Mouse (Mus musculus) forebrain, embryonic 14.5 days (tissue): ENCODE measurements around the gene C2cd4a. TPM values are rescaled to one million over a fixed set of nuclear protein-coding genes. Genes with fewer than 3 reads are reported as not detected.

ENCODE experiments used
- ATAC-seq: fragments of 200-750 bp; cut with Nextera tagmentation; 2 replicates; pipeline ENCODE4 v1.8.0; 2017; ENCODE audit warnings: mild to moderate bottlenecking, moderate library complexity
- DNase-seq: peaks from one replicate; pipeline ENCODE4 v3.0.0-alpha.2; 2015; ENCODE audit warnings: low spot score
- H3K27ac ChIP-seq: fragments of 300-500 bp; sonication (generic); 2 replicates; pipeline ENCODE4 v1.5.1; 2014; ENCODE audit warnings: low read depth, mild to moderate bottlenecking, control low read depth, low read length, moderate library complexity
- H3K27me3 ChIP-seq: fragments of 300-500 bp; sonication (generic); replicated peaks from 2 replicates; pipeline ENCODE4 v1.6.1; 2014; ENCODE audit warnings: low read length, control low read depth, mixed read lengths; ENCODE audit not compliant: control insufficient read depth, insufficient read depth
- H3K36me3 ChIP-seq: fragments of 300-500 bp; sonication (generic); 2 replicates; pipeline ENCODE4 v1.6.1; 2014; ENCODE audit warnings: low read length, control low read depth; ENCODE audit not compliant: control insufficient read depth, insufficient read depth
- H3K4me1 ChIP-seq: fragments of 300-500 bp; sonication (generic); 2 replicates; pipeline ENCODE4 v1.6.1; 2014; ENCODE audit warnings: antibody characterized with exemption, low read length, control low read depth; ENCODE audit not compliant: control insufficient read depth, insufficient read depth
- H3K4me2 ChIP-seq: fragments of 300-500 bp; sonication (generic); 2 replicates; pipeline ENCODE4 v1.6.1; 2014; ENCODE audit warnings: mild to moderate bottlenecking, control low read depth, low read length
- H3K4me3 ChIP-seq: fragments of 300-500 bp; sonication (generic); 2 replicates; pipeline ENCODE4 v1.5.1; 2014; ENCODE audit warnings: low read depth, low read length, control low read depth
- H3K9ac ChIP-seq: fragments of 300-500 bp; sonication (generic); 2 replicates; pipeline ENCODE4 v1.6.1; 2014; ENCODE audit warnings: mild to moderate bottlenecking, low read length, control low read depth, moderate library complexity
- H3K9me3 ChIP-seq: fragments of 300-500 bp; sonication (generic); replicated peaks from 2 replicates; pipeline ENCODE4 v1.6.1; 2016; ENCODE audit warnings: low read length, control low read depth, mixed read lengths; ENCODE audit not compliant: control insufficient read depth
- WGBS: fragments of 180-500 bp; shearing (Covaris S2); extraction: QIAGEN DNeasy Blood & Tissue Kit; methylation state at CpG from one replicate; pipeline ENCODE4 v1.1.7; 2014; 5-methylcytosine and 5-hydroxymethylcytosine counted together
- polyA plus RNA-seq: library from polyadenylated mRNA; unstranded; fragments of >200 nt; fragmentation: Nextera tagmentation; extraction: Ambion mirVana; gene quantifications from 2 replicates; pipeline ENCODE4 v1.2.1, GENCODE M21; 2014

C2cd4a gene
- polyA plus RNA-seq, 1 experiment from 2014 or later: 0.24 TPM

DNA sequence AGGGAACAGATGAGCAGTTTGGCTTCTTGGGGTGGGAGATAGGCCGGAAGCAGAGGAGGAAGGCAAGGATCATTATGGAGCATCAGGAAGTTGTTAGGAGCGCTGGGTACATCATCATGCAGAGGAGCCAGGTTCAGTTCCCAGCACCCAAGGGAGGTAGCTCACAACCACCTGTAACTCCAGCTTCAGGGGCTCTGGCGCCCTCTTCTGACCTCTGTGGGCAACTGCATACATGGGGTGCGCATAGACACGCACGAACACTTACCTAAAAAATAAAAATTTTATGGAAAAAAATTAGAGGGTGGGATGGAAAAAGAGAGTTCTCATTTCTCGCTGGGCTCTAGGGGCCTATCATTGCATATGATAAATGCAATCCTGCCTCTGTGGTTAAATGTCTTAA lies 6.6 kb downstream of the C2cd4a start:
- H3K27me3 ChIP-seq: peaks cover 17% of the 10 kb centered on the region
- no peak overlapping the region for H3K4me2 ChIP-seq
- no peaks in the 10 kb centered on the region for H3K9me3 ChIP-seq
- DNase-seq (no peak), ATAC-seq (no peak)
- no peak overlapping the region for H3K27ac ChIP-seq
- no peak overlapping the region for H3K4me3 ChIP-seq
- H3K36me3 ChIP-seq: no peaks in the 10 kb centered on the region
- H3K9ac ChIP-seq: no peak overlapping the region
- no peaks in the 10 kb centered on the region for H3K4me1 ChIP-seq
- 83% methylated on average over 7 of the region's 7 CpGs for WGBS

DNA sequence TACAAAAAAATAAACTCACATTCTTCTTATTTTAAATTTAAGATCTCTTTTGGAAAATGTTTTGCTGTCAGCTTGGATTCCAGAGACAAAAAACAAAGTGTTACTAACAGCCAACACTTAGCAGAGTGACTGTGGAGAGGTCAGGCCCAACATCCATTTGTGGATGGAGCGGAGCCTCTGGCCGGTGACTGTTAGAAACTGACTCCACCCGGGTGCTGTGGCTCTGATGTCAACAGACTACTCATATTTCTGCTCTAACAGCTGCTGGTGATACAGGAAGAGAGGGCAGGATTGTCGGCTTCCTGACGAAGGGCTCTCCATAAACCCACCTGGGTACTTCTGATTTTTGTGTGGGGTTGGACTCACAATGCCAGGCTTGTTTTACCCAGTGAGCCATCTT lies 9.0 kb downstream of the C2cd4a start:
- Histone ChIP-seq H3K4me1 (no peaks in the 10 kb centered on the region), H3K4me3 (no peak overlapping the region), H3K27me3 (no peaks in the 10 kb centered on the region), H3K9me3 (no peaks in the 10 kb centered on the region), H3K9ac (no peak overlapping the region), H3K36me3 (no peaks in the 10 kb centered on the region), H3K4me2 (no peak overlapping the region), H3K27ac (no peak overlapping the region)
- no peak for DNase-seq
- 78% methylated on average over 5 of the region's 5 CpGs for WGBS
- ATAC-seq: no peak

DNA sequence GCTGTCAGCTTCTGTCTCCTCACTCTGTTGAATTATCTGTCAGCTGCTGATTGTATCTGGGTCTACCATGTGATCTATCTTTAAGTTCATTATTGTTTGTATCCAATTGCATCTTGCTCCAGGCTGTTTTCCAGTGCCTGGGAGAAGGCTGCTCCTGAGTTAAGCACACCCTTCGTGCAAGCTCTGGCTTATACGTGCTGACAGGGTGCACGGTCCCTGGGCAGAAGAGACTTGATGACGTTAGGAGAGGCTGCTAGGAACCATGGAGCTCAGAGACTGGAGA lies 13.5 kb downstream of the C2cd4a start:
- no peaks in the 10 kb centered on the region for H3K36me3 ChIP-seq
- H3K4me2 ChIP-seq: no peak overlapping the region
- DNase-seq (no peak), ATAC-seq (no peak)
- no peaks in the 10 kb centered on the region for H3K27me3 ChIP-seq
- no peak overlapping the region for H3K27ac ChIP-seq
- no peaks in the 10 kb centered on the region for H3K9me3 ChIP-seq
- WGBS: 90% methylated on average over 4 of the region's 4 CpGs
- H3K4me3 ChIP-seq: no peak overlapping the region
- H3K9ac ChIP-seq: no peak overlapping the region
- H3K4me1 ChIP-seq: no peaks in the 10 kb centered on the region

DNA sequence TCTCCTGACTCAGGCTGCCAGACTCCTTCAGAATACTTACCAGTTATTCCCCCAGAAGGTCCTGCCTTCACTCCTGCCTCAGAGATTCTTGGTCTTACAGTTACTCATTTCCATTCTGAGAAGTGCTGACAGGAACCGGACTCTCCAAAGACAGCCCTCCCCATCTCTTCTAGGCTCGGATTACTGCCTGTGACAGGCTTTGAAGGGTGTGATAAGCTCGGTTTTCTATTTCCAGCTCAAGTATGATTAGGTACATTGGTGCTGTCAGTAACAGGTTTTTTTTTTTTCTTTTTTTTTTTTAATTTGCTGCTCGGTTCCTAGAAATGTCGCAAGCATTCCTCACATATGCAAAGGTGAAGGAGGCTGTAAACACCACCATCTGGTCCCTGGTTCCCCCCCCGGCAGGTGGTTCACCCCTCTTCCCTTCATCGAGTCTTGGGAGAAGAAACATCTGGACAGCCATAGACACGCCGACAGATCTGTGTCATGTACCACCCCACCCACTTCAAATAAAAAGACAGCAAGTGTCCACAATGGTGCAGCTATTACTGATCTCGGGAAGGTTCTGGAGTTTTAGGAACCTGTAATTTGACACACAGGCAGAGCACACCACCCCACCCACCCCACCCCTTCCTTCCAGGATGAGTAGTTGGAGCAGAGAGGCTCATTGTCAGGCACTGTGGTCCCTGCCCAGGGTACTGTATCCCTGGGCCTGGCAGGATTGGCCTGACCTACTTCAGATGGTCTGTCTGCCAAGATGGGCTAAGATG lies 14.0 kb downstream of the C2cd4a start:
- DNase-seq: no peak
- no peaks in the 10 kb centered on the region for H3K36me3 ChIP-seq

DNA sequence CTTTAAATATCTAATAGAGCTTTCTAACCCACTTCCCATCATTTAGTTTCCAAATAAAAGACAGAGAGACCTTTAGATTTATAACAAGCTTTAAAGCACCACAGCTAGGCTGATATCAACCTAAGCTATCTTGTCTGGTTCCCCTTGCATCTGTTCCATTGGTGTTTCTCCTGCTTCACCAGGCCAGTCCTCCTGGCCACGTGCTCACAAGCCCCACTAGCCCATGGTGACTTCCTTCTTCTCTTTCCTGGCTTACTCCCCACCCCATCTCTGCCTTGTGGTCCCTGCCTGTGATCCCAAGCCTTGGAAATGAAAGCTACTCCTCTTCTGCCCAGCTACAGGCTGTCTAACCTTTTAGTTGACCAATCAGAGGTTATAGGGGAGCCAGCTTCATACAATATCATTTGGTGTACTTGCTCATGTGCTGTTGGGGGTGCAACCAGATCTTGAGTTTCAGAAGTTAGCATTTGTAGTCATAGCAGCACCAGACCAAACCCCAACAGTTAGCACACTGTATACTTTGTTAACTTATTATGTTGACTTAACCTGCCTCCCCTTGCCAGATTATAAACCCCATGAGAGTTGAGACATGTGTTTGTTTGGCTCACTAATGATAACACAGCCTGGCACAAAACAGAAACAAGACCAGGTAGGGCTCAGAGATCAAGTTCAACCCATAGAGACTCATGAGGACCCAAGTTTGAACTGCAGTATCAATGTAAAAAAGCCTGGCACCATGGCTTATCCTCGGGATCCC lies 15.8 kb downstream of the C2cd4a start:
- H3K4me3 ChIP-seq: no peak overlapping the region
- DNase-seq: no peak
- 71% methylated on average over 2 of the region's 2 CpGs for WGBS
- no peaks in the 10 kb centered on the region for H3K9me3 ChIP-seq
- H3K4me1 ChIP-seq: no peaks in the 10 kb centered on the region
- no peak overlapping the region for H3K4me2 ChIP-seq
- no peaks in the 10 kb centered on the region for H3K27me3 ChIP-seq
- no peak for ATAC-seq
- H3K36me3 ChIP-seq: no peaks in the 10 kb centered on the region
- no peak overlapping the region for H3K27ac ChIP-seq
- H3K9ac ChIP-seq: no peak overlapping the region

More for the DNA sequence above, 14.0 kb downstream of the C2cd4a start:
- no peak for ATAC-seq
- no peaks in the 10 kb centered on the region for H3K27me3 ChIP-seq
- WGBS: 65% methylated on average over 10 of the region's 10 CpGs
- H3K4me2 ChIP-seq: no peak overlapping the region
- no peak overlapping the region for H3K27ac ChIP-seq
- no peak overlapping the region for H3K4me3 ChIP-seq
- H3K9me3 ChIP-seq: no peaks in the 10 kb centered on the region
- no peak overlapping the region for H3K9ac ChIP-seq
- no peaks in the 10 kb centered on the region for H3K4me1 ChIP-seq

DNA sequence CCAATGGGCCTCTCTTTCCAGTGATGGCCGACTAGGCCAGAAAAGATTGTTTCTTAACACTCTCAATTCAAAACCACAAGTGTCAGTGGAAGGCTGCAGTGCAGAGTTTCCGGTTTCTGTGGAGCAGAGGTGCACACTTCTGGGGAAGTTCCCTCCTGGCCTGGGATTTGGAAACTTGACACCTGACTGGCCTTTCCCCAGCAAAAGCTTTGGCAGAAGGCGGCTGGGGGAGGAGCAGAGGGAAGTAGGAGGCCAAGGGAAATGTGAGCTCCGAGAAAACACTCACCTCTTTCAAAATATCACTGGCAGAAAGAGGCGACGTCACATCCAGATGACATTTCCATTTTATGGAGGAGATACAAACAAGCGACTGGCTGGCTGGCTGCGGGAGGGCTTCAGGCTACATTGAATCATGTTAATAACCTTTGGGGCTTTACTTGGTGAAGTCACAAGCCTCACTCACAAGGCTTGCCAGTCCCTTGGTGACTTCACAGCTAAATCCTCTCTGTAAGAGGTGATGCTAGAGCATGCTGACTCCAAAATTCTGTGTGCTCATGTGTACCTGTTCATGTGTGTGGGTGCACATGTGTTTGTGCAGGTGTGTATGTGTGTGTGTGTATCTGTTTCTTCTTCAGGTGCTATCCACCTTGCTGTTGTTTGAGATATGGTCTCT lies 18.3 kb downstream of the C2cd4a start:
- Histone ChIP-seq H3K27me3 (no peaks in the 10 kb centered on the region), H3K36me3 (no peaks in the 10 kb centered on the region), H3K4me1 (no peaks in the 10 kb centered on the region), H3K27ac (no peak overlapping the region), H3K4me2 (no peak overlapping the region), H3K9me3 (no peaks in the 10 kb centered on the region), H3K4me3 (no peak overlapping the region), H3K9ac (no peak overlapping the region)
- ATAC-seq: no peak
- DNase-seq: no peak
- WGBS: 11% methylated on average over 8 of the region's 8 CpGs

DNA sequence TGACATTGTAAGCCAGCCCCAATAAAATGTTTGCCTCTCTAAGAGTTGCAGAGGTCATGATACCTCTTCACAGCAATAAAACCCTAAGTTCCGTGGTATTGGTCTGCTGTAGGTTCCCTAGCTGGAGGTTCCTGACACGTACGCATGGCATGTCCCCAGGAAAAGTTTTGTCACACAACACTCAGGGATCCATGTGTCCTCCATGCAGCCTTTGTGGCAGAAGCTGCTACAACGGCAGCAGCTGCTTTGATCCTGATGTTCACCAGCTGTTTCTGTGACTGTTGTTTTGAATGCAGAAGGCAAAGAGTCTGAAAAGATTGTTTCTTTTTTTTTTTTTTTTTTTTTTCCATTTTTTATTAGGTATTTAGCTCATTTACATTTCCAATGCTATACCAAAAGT lies 19.0 kb downstream of the C2cd4a start:
- Histone ChIP-seq H3K9me3 (no peaks in the 10 kb centered on the region), H3K27me3 (no peaks in the 10 kb centered on the region), H3K4me1 (no peaks in the 10 kb centered on the region), H3K9ac (no peak overlapping the region), H3K4me2 (no peak overlapping the region), H3K27ac (no peak overlapping the region), H3K4me3 (no peak overlapping the region), H3K36me3 (no peaks in the 10 kb centered on the region)
- ATAC-seq (no peak), DNase-seq (no peak)
- WGBS: 77% methylated on average over 4 of the region's 4 CpGs

DNA sequence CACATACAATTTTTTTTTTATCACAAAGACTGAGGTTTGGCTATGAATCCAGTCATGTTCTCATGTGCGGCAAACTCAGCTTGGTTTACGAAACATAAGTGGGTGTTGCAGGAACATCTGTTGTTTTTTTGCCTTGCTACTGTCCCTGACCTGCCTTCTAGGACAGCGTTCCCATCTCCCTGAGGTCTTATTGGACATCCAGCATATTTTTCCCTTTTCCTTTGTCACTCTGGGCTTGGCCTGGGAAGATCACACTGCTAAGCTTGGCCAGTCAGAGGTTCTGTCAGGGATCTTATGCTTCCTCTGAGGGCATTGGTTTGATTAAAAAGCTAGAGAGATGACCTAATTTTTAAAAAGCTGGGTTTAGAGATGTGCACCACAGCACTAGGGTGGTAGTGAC lies 21.0 kb downstream of the C2cd4a start:
- H3K36me3 ChIP-seq: no peaks in the 10 kb centered on the region
- no peaks in the 10 kb centered on the region for H3K27me3 ChIP-seq
- no peak overlapping the region for H3K27ac ChIP-seq
- H3K4me1 ChIP-seq: no peaks in the 10 kb centered on the region
- no peak for DNase-seq
- WGBS: 90% methylated on average over 3 of the region's 3 CpGs
- H3K9me3 ChIP-seq: no peaks in the 10 kb centered on the region
- no peak overlapping the region for H3K9ac ChIP-seq
- no peak for ATAC-seq
- no peak overlapping the region for H3K4me2 ChIP-seq
- no peak overlapping the region for H3K4me3 ChIP-seq

DNA sequence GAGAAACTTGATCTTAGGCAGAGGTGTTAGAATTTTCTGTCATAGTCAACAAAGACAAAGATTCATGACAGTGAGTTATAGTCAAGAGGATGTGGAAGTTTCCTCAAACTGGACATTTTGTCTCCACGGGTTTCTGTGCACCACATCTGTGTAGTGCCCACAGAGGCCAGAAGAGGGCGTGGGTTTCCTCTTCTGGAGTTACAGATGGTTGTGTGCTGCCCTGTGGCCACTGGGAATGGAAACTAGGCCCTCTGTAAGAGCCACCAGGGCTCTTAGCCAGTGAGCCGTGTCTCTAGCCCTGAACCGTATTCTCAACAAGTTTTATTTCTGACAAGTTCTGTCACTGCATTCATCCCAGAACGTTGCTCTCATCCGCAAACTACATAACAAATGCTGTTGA lies 21.6 kb downstream of the C2cd4a start:
- Histone ChIP-seq H3K4me3 (no peak overlapping the region), H3K4me1 (no peaks in the 10 kb centered on the region), H3K27ac (no peak overlapping the region), H3K9me3 (no peaks in the 10 kb centered on the region), H3K36me3 (no peaks in the 10 kb centered on the region), H3K9ac (no peak overlapping the region), H3K4me2 (no peak overlapping the region), H3K27me3 (no peaks in the 10 kb centered on the region)
- no peak for ATAC-seq
- no peak for DNase-seq
- WGBS: 61% methylated on average over 6 of the region's 6 CpGs
